Mouse (Mus musculus): ENCODE measurements around the gene Gm17783. TPM values are rescaled to one million over a fixed set of nuclear protein-coding genes. Genes with fewer than 3 reads are reported as not detected.
"Not testable (repeated sequence)": the region's sequence is repeated elsewhere in the genome, so short reads cannot be mapped to it uniquely, and the experiment has no call there.

Gene Gm17783
- not detected in 2 replicates for polyA plus RNA-seq (2016; fragmentation: Nextera tagmentation; extraction: Ambion mirVana)

- Histone ChIP-seq H3K4me3 (replicated peaks) (no peak within 1 kb of the TSS), H3K9me3 (no peaks in the 10 kb centered on the region), H3K27me3 (no peaks in the 10 kb centered on the region), H3K36me3 (no peaks in the 10 kb centered on the region), H3K9ac (replicated peaks) (no peak within 1 kb of the TSS), H3K27ac (no peak within 1 kb of the TSS), H3K4me2 (no peak within 1 kb of the TSS), H3K4me1 (replicated peaks) (no peaks in the 10 kb centered on the region)
- ATAC-seq (ENCODE audit: insufficient number of reproducible peaks, insufficient read depth, low FRiP score, low TSS enrichment, low read depth) = no peak
- 85% methylated on average over 4 of the region's 4 CpGs for WGBS
Observed at GRCm38 (mm10) chr16:45531950-45532349, at the start of gene Gm17783. Gene Gm17783 (minus strand): TSS chr16:45532050.

- H3K9me3 ChIP-seq = no peaks in the 10 kb centered on the region
- no peaks in the 10 kb centered on the region for H3K4me1 ChIP-seq (replicated peaks)
- H3K9ac ChIP-seq (replicated peaks) = no peak overlapping the region
- no peak for ATAC-seq (ENCODE audit: insufficient number of reproducible peaks, insufficient read depth, low FRiP score, low TSS enrichment, low read depth)
- H3K36me3 ChIP-seq = no peaks in the 10 kb centered on the region
- H3K4me2 ChIP-seq = no peak overlapping the region
- no peak overlapping the region for H3K27ac ChIP-seq
- WGBS = 58% methylated on average over 12 of the region's 12 CpGs
- H3K4me3 ChIP-seq (replicated peaks) = no peak overlapping the region
- no peaks in the 10 kb centered on the region for H3K27me3 ChIP-seq
Observed at GRCm38 (mm10) chr16:45579883-45580282, 48.0 kb upstream of the Gm17783 start.

GRCm38 (mm10) chr16:45572307-45572706 lies 40.5 kb upstream of the Gm17783 start:
- Histone ChIP-seq H3K9me3 (no peaks in the 10 kb centered on the region), H3K4me2 (no peak overlapping the region), H3K36me3 (no peaks in the 10 kb centered on the region), H3K4me3 (replicated peaks) (no peak overlapping the region), H3K27me3 (no peaks in the 10 kb centered on the region), H3K4me1 (replicated peaks) (no peaks in the 10 kb centered on the region), H3K9ac (replicated peaks) (no peak overlapping the region), H3K27ac (no peak overlapping the region)
- ATAC-seq (ENCODE audit: insufficient number of reproducible peaks, insufficient read depth, low FRiP score, low TSS enrichment, low read depth) = no peak
- 86% methylated on average over 3 of the region's 3 CpGs for WGBS

- WGBS = 69% methylated on average over 3 of the region's 3 CpGs
- ATAC-seq (ENCODE audit: insufficient number of reproducible peaks, insufficient read depth, low FRiP score, low TSS enrichment, low read depth) = no peak
- no peak overlapping the region for H3K27ac ChIP-seq
- H3K9ac ChIP-seq (replicated peaks) = no peak overlapping the region
- H3K4me2 ChIP-seq = no peak overlapping the region
- H3K36me3 ChIP-seq = no peaks in the 10 kb centered on the region
- no peak overlapping the region for H3K4me3 ChIP-seq (replicated peaks)
- H3K27me3 ChIP-seq = no peaks in the 10 kb centered on the region
- H3K9me3 ChIP-seq = no peaks in the 10 kb centered on the region
- H3K4me1 ChIP-seq (replicated peaks) = no peaks in the 10 kb centered on the region
Observed at GRCm38 (mm10) chr16:45561747-45562146, 29.9 kb upstream of the Gm17783 start.

- H3K4me1 ChIP-seq (replicated peaks) = no peaks in the 10 kb centered on the region
- ATAC-seq (ENCODE audit: insufficient number of reproducible peaks, insufficient read depth, low FRiP score, low TSS enrichment, low read depth) = no peak
- H3K4me3 ChIP-seq (replicated peaks) = no peak overlapping the region
- H3K27ac ChIP-seq = no peak overlapping the region
- 84% methylated on average over 2 of the region's 2 CpGs for WGBS
- H3K27me3 ChIP-seq = no peaks in the 10 kb centered on the region
- no peaks in the 10 kb centered on the region for H3K9me3 ChIP-seq
- no peak overlapping the region for H3K4me2 ChIP-seq
- H3K9ac ChIP-seq (replicated peaks) = no peak overlapping the region
- H3K36me3 ChIP-seq = no peaks in the 10 kb centered on the region
Observed at GRCm38 (mm10) chr16:45551579-45551978, 19.7 kb upstream of the Gm17783 start.

- Histone ChIP-seq H3K27me3 (no peaks in the 10 kb centered on the region), H3K9me3 (no peaks in the 10 kb centered on the region), H3K4me2 (no peak overlapping the region), H3K27ac (no peak overlapping the region), H3K4me1 (replicated peaks) (no peaks in the 10 kb centered on the region), H3K36me3 (no peaks in the 10 kb centered on the region), H3K9ac (replicated peaks) (no peak overlapping the region), H3K4me3 (replicated peaks) (no peak overlapping the region)
- no peak for ATAC-seq (ENCODE audit: insufficient number of reproducible peaks, insufficient read depth, low FRiP score, low TSS enrichment, low read depth)
Observed at GRCm38 (mm10) chr16:45547982-45548381, 16.1 kb upstream of the Gm17783 start.

GRCm38 (mm10) chr16:45544341-45544740 lies 12.5 kb upstream of the Gm17783 start:
- whole genome bisulfite sequencing = 73% methylated on average over 3 of the region's 3 CpGs
- Histone ChIP-seq H3K9ac (replicated peaks) (no peak overlapping the region), H3K4me3 (replicated peaks) (no peak overlapping the region), H3K4me1 (replicated peaks) (no peaks in the 10 kb centered on the region), H3K27me3 (no peaks in the 10 kb centered on the region), H3K36me3 (no peaks in the 10 kb centered on the region), H3K9me3 (no peaks in the 10 kb centered on the region), H3K4me2 (no peak overlapping the region), H3K27ac (no peak overlapping the region)
- ATAC-seq (ENCODE audit: insufficient number of reproducible peaks, insufficient read depth, low FRiP score, low TSS enrichment, low read depth) = no peak

GRCm38 (mm10) chr16:45542108-45542507 lies 10.3 kb upstream of the Gm17783 start:
- H3K4me3 ChIP-seq (replicated peaks) = no peak overlapping the region
- H3K4me1 ChIP-seq (replicated peaks) = no peaks in the 10 kb centered on the region
- H3K9me3 ChIP-seq = no peaks in the 10 kb centered on the region
- H3K9ac ChIP-seq (replicated peaks) = no peak overlapping the region
- no peak overlapping the region for H3K27ac ChIP-seq
- no peaks in the 10 kb centered on the region for H3K36me3 ChIP-seq
- H3K27me3 ChIP-seq = no peaks in the 10 kb centered on the region
- no peak for ATAC-seq (ENCODE audit: insufficient number of reproducible peaks, insufficient read depth, low FRiP score, low TSS enrichment, low read depth)
- no peak overlapping the region for H3K4me2 ChIP-seq

- not testable (repeated sequence) for H3K27ac ChIP-seq; ATAC-seq (ENCODE audit: insufficient number of reproducible peaks, insufficient read depth, low FRiP score, low TSS enrichment, low read depth); H3K4me3 ChIP-seq (replicated peaks); H3K36me3 ChIP-seq; H3K4me2 ChIP-seq; H3K4me1 ChIP-seq (replicated peaks); H3K27me3 ChIP-seq; H3K9ac ChIP-seq (replicated peaks); H3K9me3 ChIP-seq
- 73% methylated on average over 1 of the region's 1 CpGs for WGBS
Observed at GRCm38 (mm10) chr16:45538342-45538741, 6.5 kb upstream of the Gm17783 start.

GRCm38 (mm10) chr16:45535009-45535408 lies 3.2 kb upstream of the Gm17783 start, which contains the start of gene Slc9c1:
Gene Slc9c1 (plus strand): TSS chr16:45535309.
- no peak within 1 kb of the TSS for H3K27ac ChIP-seq
- H3K27me3 ChIP-seq = no peaks in the 10 kb centered on the region
- H3K36me3 ChIP-seq = no peaks in the 10 kb centered on the region
- no peak within 1 kb of the TSS for H3K9ac ChIP-seq (replicated peaks)
- no peak within 1 kb of the TSS for H3K4me3 ChIP-seq (replicated peaks)
- H3K4me1 ChIP-seq (replicated peaks) = no peaks in the 10 kb centered on the region
- 92% methylated on average over 5 of the region's 5 CpGs for WGBS
- no peaks in the 10 kb centered on the region for H3K9me3 ChIP-seq
- ATAC-seq (ENCODE audit: insufficient number of reproducible peaks, insufficient read depth, low FRiP score, low TSS enrichment, low read depth) = no peak
- H3K4me2 ChIP-seq = no peak within 1 kb of the TSS

GRCm38 (mm10) chr16:45525551-45525950 lies 6.3 kb downstream of the Gm17783 start:
- H3K9ac ChIP-seq (replicated peaks) = no peak overlapping the region
- H3K27me3 ChIP-seq = no peaks in the 10 kb centered on the region
- ATAC-seq (ENCODE audit: insufficient number of reproducible peaks, insufficient read depth, low FRiP score, low TSS enrichment, low read depth) = no peak
- H3K27ac ChIP-seq = no peak overlapping the region
- 79% methylated on average over 5 of the region's 5 CpGs for WGBS
- H3K9me3 ChIP-seq = no peaks in the 10 kb centered on the region
- H3K36me3 ChIP-seq = no peaks in the 10 kb centered on the region
- H3K4me3 ChIP-seq (replicated peaks) = no peak overlapping the region
- no peaks in the 10 kb centered on the region for H3K4me1 ChIP-seq (replicated peaks)
- no peak overlapping the region for H3K4me2 ChIP-seq

GRCm38 (mm10) chr16:45495326-45495725 lies 36.5 kb downstream of the Gm17783 start:
- WGBS = 86% methylated on average over 1 of the region's 1 CpGs

More at GRCm38 (mm10) chr16:45495326-45495725, 36.5 kb downstream of the Gm17783 start:
- no peaks in the 10 kb centered on the region for H3K9me3 ChIP-seq
- H3K4me3 ChIP-seq (replicated peaks) = no peak overlapping the region
- no peaks in the 10 kb centered on the region for H3K4me1 ChIP-seq (replicated peaks)
- no peak for ATAC-seq (ENCODE audit: insufficient number of reproducible peaks, insufficient read depth, low FRiP score, low TSS enrichment, low read depth)
- no peaks in the 10 kb centered on the region for H3K36me3 ChIP-seq
- no peak overlapping the region for H3K4me2 ChIP-seq
- H3K27ac ChIP-seq = no peak overlapping the region
- no peak overlapping the region for H3K9ac ChIP-seq (replicated peaks)
- no peaks in the 10 kb centered on the region for H3K27me3 ChIP-seq
